Mouse (Mus musculus) urinary bladder, adult 2 months (tissue): ENCODE measurements around the gene Olfr610. TPM values are rescaled to one million over a fixed set of nuclear protein-coding genes. Genes with fewer than 3 reads are reported as not detected.
"Not testable (repeated sequence)": the region's sequence is repeated elsewhere in the genome, so short reads cannot be mapped to it uniquely, and the experiment has no call there.

Experiments
- DNase-seq: peaks from one replicate; pipeline ENCODE4 v3.0.0; 2022; ENCODE audit warnings: low spot score
- polyA plus RNA-seq: library from polyadenylated mRNA; depleted of rRNA; stranded (reverse); fragments of >200 nt; gene quantifications from 2 replicates; pipeline ENCODE4 v1.2.3, GENCODE M21; 2012; rRNA removed

Olfr610 gene
- not detected in 2 replicates for polyA plus RNA-seq

GRCm38 (mm10) chr7:103512022-103512421 lies at the start of gene Olfr610:
TSS of gene Olfr610 (minus strand) at chr7:103512122.
- DNase-seq = no peak

- no peak for DNase-seq
These were observed 43.9 kb upstream of the Olfr610 start, which contains the start of gene Olfr615 for GRCm38 (mm10) chr7:103555779-103556178. TSS of gene Olfr615 (plus strand) at chr7:103556079.

DNA sequence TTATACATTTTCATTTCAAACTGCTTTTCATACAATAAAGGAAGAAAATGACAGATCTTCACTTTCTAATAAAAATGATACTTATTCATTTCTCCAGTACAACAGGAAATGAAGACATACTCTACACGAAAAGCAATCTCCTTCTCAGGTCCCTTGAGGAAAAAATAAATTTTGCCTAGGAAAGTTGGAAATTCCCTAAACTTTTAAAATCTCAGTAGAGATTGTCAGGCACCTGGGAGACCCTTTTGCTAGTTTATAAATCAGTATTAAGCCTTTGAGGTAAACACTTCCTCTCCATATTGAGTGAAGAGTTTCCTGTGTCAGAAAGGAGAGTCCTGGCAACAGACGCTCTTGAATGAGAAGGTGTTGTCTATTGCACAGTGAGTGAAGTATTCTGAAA lies 35.9 kb upstream of the Olfr610 start, which contains the start of gene Olfr613:
Gene Olfr613, plus strand, starts transcription at position 301 of the 400 bp plus-strand sequence.
- no peak for DNase-seq

DNA sequence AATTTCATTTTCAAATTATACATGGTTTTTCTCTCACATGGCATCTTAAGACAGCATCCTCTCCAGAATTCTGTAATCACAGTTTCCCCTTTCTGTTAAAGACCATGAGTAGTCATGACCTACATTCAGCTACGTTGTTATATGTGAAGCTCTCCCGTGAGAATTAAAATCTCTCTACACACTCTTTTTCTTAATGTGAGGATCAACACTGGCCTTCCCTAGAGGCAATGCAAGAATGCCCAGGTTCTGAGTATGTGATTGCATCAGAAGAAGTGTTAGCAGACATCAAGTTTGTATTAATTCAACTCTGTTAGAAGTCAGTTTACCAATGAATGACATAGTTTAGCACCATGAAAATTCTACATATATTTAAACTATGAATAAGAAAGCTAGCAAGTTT lies 30.7 kb upstream of the Olfr610 start, which contains the start of gene Olfr612:
Gene Olfr612, minus strand, starts transcription at position 101 of the 400 bp plus-strand sequence.
- not testable (repeated sequence) for DNase-seq

DNA sequence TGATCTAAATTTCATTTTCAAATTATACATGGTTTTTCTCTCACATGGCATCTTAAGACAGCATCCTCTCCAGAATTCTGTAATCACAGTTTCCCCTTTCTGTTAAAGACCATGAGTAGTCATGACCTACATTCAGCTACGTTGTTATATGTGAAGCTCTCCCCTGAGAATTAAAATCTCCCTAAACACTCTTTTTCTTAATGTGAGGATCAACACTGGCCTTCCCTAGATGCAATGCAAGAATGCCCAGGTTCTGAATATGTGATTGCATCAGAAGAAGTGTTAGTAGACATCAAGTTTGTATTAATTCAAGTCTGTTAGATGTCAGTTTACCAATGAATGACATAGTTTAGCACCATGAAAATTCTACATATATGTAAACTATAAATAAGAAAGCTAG lies 8.8 kb upstream of the Olfr610 start, which contains the start of gene Olfr611:
Gene Olfr611, minus strand, starts transcription at position 101 of the 400 bp plus-strand sequence.
- not testable (repeated sequence) for DNase-seq

GRCm38 (mm10) chr7:103497962-103498361 lies 14.0 kb downstream of the Olfr610 start, which contains the start of gene Olfr609:
TSS of gene Olfr609 (minus strand) at chr7:103498062.
- no peak for DNase-seq

DNA sequence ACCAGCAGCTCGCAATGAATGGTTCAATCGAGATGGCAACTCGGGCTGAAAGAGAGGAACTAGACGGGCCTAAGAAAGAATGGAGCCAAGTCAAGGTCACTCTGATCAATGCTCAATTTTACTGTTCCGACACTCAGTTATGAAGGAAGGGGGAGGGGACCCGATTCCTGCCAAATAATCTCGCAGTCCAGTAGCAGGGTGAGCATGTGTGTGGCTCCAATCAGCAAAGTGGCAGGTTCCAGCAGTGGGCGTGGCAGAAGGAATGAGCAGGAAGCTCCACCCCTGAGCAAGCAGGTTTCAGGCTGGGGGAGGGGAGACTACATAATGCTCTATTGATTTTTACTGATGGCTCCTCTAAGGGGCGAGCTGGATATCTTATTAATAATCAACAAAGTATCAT lies 34.8 kb downstream of the Olfr610 start:
- not testable (repeated sequence) for DNase-seq

- DNase-seq = no peak
These were observed 42.3 kb downstream of the Olfr610 start, which contains the start of gene Olfr608 for GRCm38 (mm10) chr7:103469577-103469976. TSS of gene Olfr608 (plus strand) at chr7:103469877.

GRCm38 (mm10) chr7:103460590-103460989 lies 51.3 kb downstream of the Olfr610 start:
- no peak for DNase-seq

Other genes with a start within 250 kb of the Olfr610 start
- not detected in 2 replicates for gene Olfr596, start 206.5 kb downstream of the Olfr610 start, polyA plus RNA-seq
- gene Olfr597, start 195.8 kb downstream of the Olfr610 start, polyA plus RNA-seq = not detected in 2 replicates
- gene Olfr598, start 188.6 kb downstream of the Olfr610 start, polyA plus RNA-seq = not detected in 2 replicates
- not detected in 2 replicates for gene Olfr599, start 176.2 kb downstream of the Olfr610 start, polyA plus RNA-seq
- gene Olfr600, start 162.5 kb downstream of the Olfr610 start, polyA plus RNA-seq = not detected in 2 replicates
- not detected in 2 replicates for gene Olfr601, start 149.5 kb downstream of the Olfr610 start, polyA plus RNA-seq
- gene Olfr603, start 125.9 kb downstream of the Olfr610 start, polyA plus RNA-seq = not detected in 2 replicates
- gene Usp17lc, start 97.0 kb downstream of the Olfr610 start, polyA plus RNA-seq = not detected in 2 replicates
- gene Olfr605, start 66.7 kb downstream of the Olfr610 start, polyA plus RNA-seq = not detected in 2 replicates
- not detected in 2 replicates for gene Olfr606, start 63.1 kb downstream of the Olfr610 start, polyA plus RNA-seq
- not detected in 2 replicates for gene Olfr607, start 48.0 kb downstream of the Olfr610 start, polyA plus RNA-seq
- gene Olfr608, start 42.2 kb downstream of the Olfr610 start, polyA plus RNA-seq = not detected in 2 replicates
- not detected in 2 replicates for gene Olfr609, start 14.1 kb downstream of the Olfr610 start, polyA plus RNA-seq
- not detected in 2 replicates for gene Olfr611, start 8.7 kb upstream of the Olfr610 start, polyA plus RNA-seq
- not detected in 2 replicates for gene Olfr612, start 30.6 kb upstream of the Olfr610 start, polyA plus RNA-seq
- gene Olfr613, start 36.0 kb upstream of the Olfr610 start, polyA plus RNA-seq = not detected in 2 replicates
- not detected in 2 replicates for gene Olfr615, start 44.0 kb upstream of the Olfr610 start, polyA plus RNA-seq
- not detected in 2 replicates for gene Olfr616, start 57.0 kb upstream of the Olfr610 start, polyA plus RNA-seq
- gene Olfr617, start 60.9 kb upstream of the Olfr610 start, polyA plus RNA-seq = not detected in 2 replicates
- not detected in 2 replicates for gene Olfr618, start 78.0 kb upstream of the Olfr610 start, polyA plus RNA-seq
- gene Olfr619, start 88.5 kb upstream of the Olfr610 start, polyA plus RNA-seq = not detected in 2 replicates
- gene Olfr620, start 100.4 kb upstream of the Olfr610 start, polyA plus RNA-seq = not detected in 2 replicates
- not detected in 2 replicates for gene Olfr622, start 130.6 kb upstream of the Olfr610 start, polyA plus RNA-seq
- not detected in 2 replicates for gene Olfr623, start 151.6 kb upstream of the Olfr610 start, polyA plus RNA-seq
- 0.01 and 0.03 TPM in 2 replicates for gene Olfr624, start 159.1 kb upstream of the Olfr610 start, polyA plus RNA-seq
- gene Olfr625-ps1, start 170.6 kb upstream of the Olfr610 start, polyA plus RNA-seq = not detected in 2 replicates
- not detected in 2 replicates for gene Olfr243, start 202.5 kb upstream of the Olfr610 start, polyA plus RNA-seq
- gene Olfr628, start 218.3 kb upstream of the Olfr610 start, polyA plus RNA-seq = not detected in 2 replicates
- not detected in 2 replicates for gene Olfr629, start 232.8 kb upstream of the Olfr610 start, polyA plus RNA-seq
- gene Olfr630, start 245.2 kb upstream of the Olfr610 start, polyA plus RNA-seq = not detected in 2 replicates